Mouse (Mus musculus): ENCODE measurements around the gene Arl2bp. TPM values are rescaled to one million over a fixed set of nuclear protein-coding genes. Genes with fewer than 3 reads are reported as not detected.
A peak's percentile ranks its signal among the peaks of the same experiment; 100 is the strongest.

The Arl2bp gene
- polyA plus RNA-seq (2012; rRNA removed) = 192 and 209 TPM in 2 replicates

DNA sequence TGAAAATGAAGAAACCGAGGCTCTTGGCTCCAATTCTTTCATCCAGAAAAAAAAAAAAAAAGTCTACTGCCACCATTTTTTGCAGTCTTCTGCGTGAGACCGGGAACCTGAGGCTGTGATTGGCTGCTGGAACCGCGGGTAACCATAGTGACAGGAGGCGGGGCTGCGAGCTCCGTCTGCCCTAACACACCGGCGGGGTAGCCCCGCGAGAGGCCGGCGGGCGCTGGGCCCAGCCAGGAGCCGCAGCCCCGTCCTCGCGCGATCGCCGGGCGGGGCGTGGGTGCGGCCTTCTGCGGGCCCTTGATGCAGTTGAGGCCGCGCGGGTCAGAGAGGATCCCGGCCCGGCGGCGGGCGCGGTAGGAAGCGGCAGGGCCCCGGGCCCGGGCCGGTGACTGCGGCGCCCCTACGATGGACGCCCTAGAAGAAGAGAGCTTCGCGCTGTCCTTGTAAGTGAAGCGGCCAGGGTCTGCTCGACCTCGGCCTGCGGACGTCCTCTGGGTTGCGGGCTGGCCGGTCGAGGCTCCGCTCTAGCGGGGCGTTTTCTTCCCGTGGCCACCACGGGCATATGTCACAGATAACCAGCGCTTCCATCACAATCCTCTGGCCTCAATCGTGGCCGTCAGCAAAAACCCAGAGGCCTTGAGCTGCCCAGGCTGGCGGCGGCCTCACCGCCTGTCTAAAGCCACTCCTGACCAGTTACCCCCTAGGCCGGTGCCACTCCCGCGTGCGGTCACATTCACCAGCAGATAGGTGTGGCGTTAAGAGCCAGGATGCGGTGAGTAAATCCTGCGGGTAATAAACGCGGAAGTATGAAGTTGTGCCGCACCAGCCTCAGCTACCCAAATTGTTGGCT lies at the start of gene Arl2bp:
Gene Arl2bp (plus strand): TSS at position 145 of the 853 bp plus-strand sequence.
- DNase-seq (ENCODE audit: low read depth) = peak; percentile 98
- peak; percentile 99 for TF ChIP-seq POLR2A (IDR thresholded peaks at IDR 0.05; ENCODE audit: borderline replicate concordance, extremely low read depth, insufficient read depth, insufficient read length, poor library complexity, severe bottlenecking)
- no peak for TF ChIP-seq CTCF (IDR thresholded peaks at IDR 0.05; ENCODE audit: borderline replicate concordance, extremely low read depth, insufficient read depth, insufficient read length)

- DNase-seq (ENCODE audit: low read depth) = no peak
Observed at GRCm38 (mm10) chr8:94624885-94625284, 41.5 kb upstream of the Arl2bp start.

GRCm38 (mm10) chr8:94633564-94634194 lies 32.7 kb upstream of the Arl2bp start:
- no peak for DNase-seq (ENCODE audit: low read depth)
- no peak for TF ChIP-seq CTCF (IDR thresholded peaks at IDR 0.05; ENCODE audit: borderline replicate concordance, extremely low read depth, insufficient read depth, insufficient read length)
- TF ChIP-seq POLR2A (IDR thresholded peaks at IDR 0.05; ENCODE audit: borderline replicate concordance, extremely low read depth, insufficient read depth, insufficient read length, poor library complexity, severe bottlenecking) = no peak

More at GRCm38 (mm10) chr8:94624885-94625284, 41.5 kb upstream of the Arl2bp start:
- TF ChIP-seq POLR2A (IDR thresholded peaks at IDR 0.05; ENCODE audit: borderline replicate concordance, extremely low read depth, insufficient read depth, insufficient read length, poor library complexity, severe bottlenecking) = no peak
- no peak for TF ChIP-seq CTCF (IDR thresholded peaks at IDR 0.05; ENCODE audit: borderline replicate concordance, extremely low read depth, insufficient read depth, insufficient read length)

- DNase-seq (ENCODE audit: low read depth) = no peak
- TF ChIP-seq CTCF (IDR thresholded peaks at IDR 0.05; ENCODE audit: borderline replicate concordance, extremely low read depth, insufficient read depth, insufficient read length) (no peak), POLR2A (IDR thresholded peaks at IDR 0.05; ENCODE audit: borderline replicate concordance, extremely low read depth, insufficient read depth, insufficient read length, poor library complexity, severe bottlenecking) (no peak)
Observed at GRCm38 (mm10) chr8:94634211-94634610, 32.2 kb upstream of the Arl2bp start.

GRCm38 (mm10) chr8:94641183-94641582 lies 25.2 kb upstream of the Arl2bp start:
- TF ChIP-seq CTCF (IDR thresholded peaks at IDR 0.05; ENCODE audit: borderline replicate concordance, extremely low read depth, insufficient read depth, insufficient read length) (no peak), POLR2A (IDR thresholded peaks at IDR 0.05; ENCODE audit: borderline replicate concordance, extremely low read depth, insufficient read depth, insufficient read length, poor library complexity, severe bottlenecking) (no peak)
- no peak for DNase-seq (ENCODE audit: low read depth)

DNA sequence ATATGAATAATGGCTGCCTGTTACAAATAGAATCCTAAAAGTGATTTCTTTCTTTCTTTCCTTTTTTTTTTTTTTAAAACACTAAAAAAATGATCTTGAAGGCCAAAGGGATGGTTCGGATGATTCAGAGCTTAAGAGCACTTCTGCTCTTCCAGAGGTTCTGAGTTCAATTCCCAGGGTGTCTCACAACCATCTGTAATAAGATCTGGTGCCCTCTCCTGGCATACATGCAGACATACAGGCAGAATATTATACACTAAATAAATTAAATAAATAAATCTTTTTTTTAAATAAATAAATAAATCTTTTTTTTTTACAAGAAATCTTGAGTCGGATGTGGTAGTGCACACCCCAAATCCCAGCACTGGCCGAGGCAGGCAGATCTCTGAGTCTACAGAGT lies 24.5 kb upstream of the Arl2bp start:
- TF ChIP-seq POLR2A (IDR thresholded peaks at IDR 0.05; ENCODE audit: borderline replicate concordance, extremely low read depth, insufficient read depth, insufficient read length, poor library complexity, severe bottlenecking) (no peak), CTCF (IDR thresholded peaks at IDR 0.05; ENCODE audit: borderline replicate concordance, extremely low read depth, insufficient read depth, insufficient read length) (no peak)
- peak; percentile 3 for DNase-seq (ENCODE audit: low read depth)

- no peak for TF ChIP-seq CTCF (IDR thresholded peaks at IDR 0.05; ENCODE audit: borderline replicate concordance, extremely low read depth, insufficient read depth, insufficient read length)
- TF ChIP-seq POLR2A (IDR thresholded peaks at IDR 0.05; ENCODE audit: borderline replicate concordance, extremely low read depth, insufficient read depth, insufficient read length, poor library complexity, severe bottlenecking) = no peak
- DNase-seq (ENCODE audit: low read depth) = no peak
Observed at GRCm38 (mm10) chr8:94645202-94645601, 21.2 kb upstream of the Arl2bp start.

- peak; percentile 2 for DNase-seq (ENCODE audit: low read depth)
Observed at GRCm38 (mm10) chr8:94646165-94646564, 20.2 kb upstream of the Arl2bp start.

GRCm38 (mm10) chr8:94649496-94649895 lies 16.9 kb upstream of the Arl2bp start:
- TF ChIP-seq POLR2A (IDR thresholded peaks at IDR 0.05; ENCODE audit: borderline replicate concordance, extremely low read depth, insufficient read depth, insufficient read length, poor library complexity, severe bottlenecking) = no peak
- TF ChIP-seq CTCF (IDR thresholded peaks at IDR 0.05; ENCODE audit: borderline replicate concordance, extremely low read depth, insufficient read depth, insufficient read length) = no peak
- DNase-seq (ENCODE audit: low read depth) = peak; percentile 14

More at GRCm38 (mm10) chr8:94646165-94646564, 20.2 kb upstream of the Arl2bp start:
- TF ChIP-seq CTCF (IDR thresholded peaks at IDR 0.05; ENCODE audit: borderline replicate concordance, extremely low read depth, insufficient read depth, insufficient read length) (no peak), POLR2A (IDR thresholded peaks at IDR 0.05; ENCODE audit: borderline replicate concordance, extremely low read depth, insufficient read depth, insufficient read length, poor library complexity, severe bottlenecking) (no peak)

GRCm38 (mm10) chr8:94652951-94653350 lies 13.4 kb upstream of the Arl2bp start:
- TF ChIP-seq POLR2A (IDR thresholded peaks at IDR 0.05; ENCODE audit: borderline replicate concordance, extremely low read depth, insufficient read depth, insufficient read length, poor library complexity, severe bottlenecking) = no peak
- no peak for TF ChIP-seq CTCF (IDR thresholded peaks at IDR 0.05; ENCODE audit: borderline replicate concordance, extremely low read depth, insufficient read depth, insufficient read length)
- DNase-seq (ENCODE audit: low read depth) = no peak

DNA sequence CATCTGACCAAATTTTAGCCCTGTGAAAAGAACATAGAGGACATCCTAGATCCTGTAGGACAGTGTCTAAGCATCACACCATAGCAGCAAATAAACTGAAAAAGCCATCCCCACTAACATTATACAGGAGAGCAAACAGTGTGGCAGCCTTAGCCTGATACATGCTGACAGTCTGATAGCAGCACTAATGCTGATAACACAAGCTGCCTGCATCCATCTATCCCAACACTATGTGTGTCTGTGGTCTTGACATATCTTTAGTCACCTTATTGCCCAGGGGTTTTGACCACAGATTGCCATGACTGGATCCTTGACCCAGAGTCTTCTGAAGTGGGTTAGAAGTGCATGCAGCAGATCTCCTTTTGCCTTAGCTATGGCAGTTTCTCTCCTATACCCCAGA lies 11.4 kb upstream of the Arl2bp start:
- TF ChIP-seq CTCF (IDR thresholded peaks at IDR 0.05; ENCODE audit: borderline replicate concordance, extremely low read depth, insufficient read depth, insufficient read length) (no peak), POLR2A (IDR thresholded peaks at IDR 0.05; ENCODE audit: borderline replicate concordance, extremely low read depth, insufficient read depth, insufficient read length, poor library complexity, severe bottlenecking) (no peak)
- no peak for DNase-seq (ENCODE audit: low read depth)
